Mouse (Mus musculus): ENCODE results near the gene Vmn1r128. TPM values are rescaled to one million over a fixed set of nuclear protein-coding genes. Genes with fewer than 3 reads are reported as not detected.
"Not testable (repeated sequence)": the region's sequence is repeated elsewhere in the genome, so short reads cannot be mapped to it uniquely, and the experiment has no call there.

Gene Vmn1r128
- total RNA-seq (2022), result not detected

DNA sequence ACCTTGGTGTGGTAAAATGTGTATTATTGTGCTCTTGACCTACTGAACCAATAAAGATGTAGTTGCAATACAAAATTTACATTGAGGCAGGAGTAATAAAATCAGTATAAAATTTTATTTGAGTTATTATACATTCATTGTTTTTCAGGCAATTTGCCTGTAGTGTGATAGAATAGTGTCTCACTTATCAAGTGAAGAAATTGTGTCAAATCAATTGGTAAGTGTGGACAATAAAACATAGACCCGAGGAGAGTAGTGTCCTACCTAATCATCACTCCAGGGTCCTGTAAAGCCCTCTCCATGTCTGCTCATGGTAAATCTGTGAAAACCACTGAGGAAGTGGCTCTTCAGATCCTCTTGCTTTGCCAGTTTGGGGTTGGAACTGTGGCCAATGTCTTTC, at the start of gene Vmn1r128:
Gene Vmn1r128, plus strand, starts transcription at position 301 of the 400 bp plus-strand sequence.
- DNase-seq (ENCODE audit: low spot score), result not testable (repeated sequence)

DNA sequence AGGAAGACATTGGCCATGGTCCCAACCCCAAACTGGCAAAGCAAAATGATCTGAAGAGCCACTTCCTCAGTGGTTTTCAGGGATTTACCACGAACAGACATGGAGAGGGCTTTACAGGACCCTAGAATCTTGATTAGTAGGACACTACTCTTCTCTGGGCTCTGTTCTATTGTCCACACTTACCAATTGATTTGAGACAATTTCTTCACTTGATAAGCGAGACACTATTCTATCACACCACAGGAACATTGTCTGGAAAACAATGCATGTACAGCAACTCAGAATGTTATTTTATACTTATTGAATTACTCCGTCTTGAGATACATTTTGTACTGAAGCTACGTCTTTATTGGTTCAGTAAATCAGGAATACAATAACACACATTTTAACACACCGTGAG, 47.8 kb upstream of the Vmn1r128 start, which contains the start of gene Vmn1r126:
Gene Vmn1r126, minus strand, starts transcription at position 101 of the 400 bp plus-strand sequence.
- not testable (repeated sequence) for DNase-seq (ENCODE audit: low spot score)

DNA sequence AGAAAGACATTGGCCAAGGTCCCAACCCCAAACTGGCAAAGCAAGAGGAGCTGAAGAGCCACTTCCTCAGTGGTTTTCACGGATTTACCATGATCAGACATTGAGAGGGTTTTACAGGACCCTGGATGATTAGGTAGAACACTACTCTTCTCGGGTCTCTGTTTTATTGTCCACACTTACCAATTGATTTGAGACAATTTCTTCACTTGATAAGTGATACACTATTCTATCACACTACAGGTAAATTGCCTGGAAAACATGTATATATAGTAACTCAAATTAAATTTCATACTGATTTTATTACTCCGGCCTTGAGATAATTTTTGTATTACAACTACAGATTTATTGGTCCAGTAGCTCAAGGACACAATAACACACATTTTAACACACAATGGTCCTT, 29.4 kb upstream of the Vmn1r128 start, which contains the start of gene Vmn1r127:
Gene Vmn1r127, minus strand, starts transcription at position 101 of the 400 bp plus-strand sequence.
- DNase-seq (ENCODE audit: low spot score), result not testable (repeated sequence)

DNA sequence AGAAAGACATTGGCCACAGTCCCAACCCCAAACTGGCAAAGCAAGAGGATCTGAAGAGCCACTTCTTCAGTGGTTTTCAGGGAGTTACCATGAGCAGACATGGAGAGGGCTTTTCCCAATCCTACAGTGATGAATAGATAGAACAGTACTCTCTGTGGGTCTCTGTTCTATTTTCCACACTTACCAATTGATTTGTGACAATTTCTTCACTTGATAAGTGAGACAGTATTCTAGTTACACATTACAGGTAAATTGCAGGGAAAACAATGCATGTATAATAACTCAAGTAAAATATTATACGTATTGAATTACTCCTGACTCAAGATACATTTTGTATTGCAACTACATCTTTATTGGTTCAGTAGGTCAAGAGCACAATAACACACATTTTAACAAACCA, 12.0 kb downstream of the Vmn1r128 start, which contains the start of gene Vmn1r129:
Gene Vmn1r129, minus strand, starts transcription at position 101 of the 400 bp plus-strand sequence.
- DNase-seq (ENCODE audit: low spot score), result not testable (repeated sequence)

Other genes starting within 250 kb of the Vmn1r128 start
- gene Vmn1r122, start 215.2 kb upstream of the Vmn1r128 start, total RNA-seq (2022), result not detected
- gene Vmn1r123, start 187.2 kb upstream of the Vmn1r128 start, total RNA-seq (2022), result not detected
- not detected for gene Gm5157, start 158.9 kb upstream of the Vmn1r128 start, total RNA-seq (2022)
- not detected for gene Vmn1r124, start 88.8 kb upstream of the Vmn1r128 start, total RNA-seq (2022)
- gene Vmn1r125, start 77.2 kb upstream of the Vmn1r128 start, total RNA-seq (2022), result not detected
- not detected for gene Vmn1r126, start 47.9 kb upstream of the Vmn1r128 start, total RNA-seq (2022)
- not detected for gene Vmn1r127, start 29.5 kb upstream of the Vmn1r128 start, total RNA-seq (2022)
- not detected for gene Vmn1r129, start 11.9 kb downstream of the Vmn1r128 start, total RNA-seq (2022)
- gene Gm6882, start 83.4 kb downstream of the Vmn1r128 start, total RNA-seq (2022), result not detected
- not detected for gene Vmn1r130, start 162.4 kb downstream of the Vmn1r128 start, total RNA-seq (2022)
- not detected for gene Vmn1r131, start 196.7 kb downstream of the Vmn1r128 start, total RNA-seq (2022)